Mouse (Mus musculus): ENCODE measurements around the gene Cox6a1. TPM values are rescaled to one million over a fixed set of nuclear protein-coding genes. Genes with fewer than 3 reads are reported as not detected.
A peak's percentile ranks its signal among the peaks of the same experiment; 100 is the strongest.

The Cox6a1 gene
- polyA plus RNA-seq, 1 experiment from 2014 or later: 803 TPM

DNA sequence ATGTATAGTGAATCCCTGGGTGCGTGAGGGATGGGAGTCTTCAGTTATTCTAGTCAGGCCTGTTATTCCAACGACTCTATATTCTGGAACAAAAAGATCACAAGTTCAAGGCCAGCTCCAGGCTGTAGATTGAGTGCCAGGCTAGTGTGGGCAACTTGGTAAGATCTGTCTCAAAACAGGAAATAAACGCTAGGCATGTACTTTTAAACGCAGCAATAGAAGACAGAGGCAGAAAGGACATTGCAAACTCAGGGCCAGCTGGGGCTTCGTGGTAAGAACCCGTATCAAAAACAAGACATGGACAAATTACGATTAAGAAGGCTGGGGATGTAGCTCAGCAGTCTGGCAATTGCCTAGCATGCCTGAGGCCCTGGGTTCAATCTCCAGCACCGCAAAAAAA, 10.7 kb upstream of the Cox6a1 start:
- ATAC-seq (ENCODE audit: insufficient read depth, low FRiP score, low TSS enrichment) (no peak), DNase-seq (ENCODE audit: low spot score) (no peak)
- no peak overlapping the region for H3K4me3 ChIP-seq (ENCODE audit: low read depth, low read length)
- 0 out of 2 replicates have a peak, but pooled peaks cover 2% of the 10 kb centered on the region for H3K4me1 ChIP-seq (ENCODE audit: control insufficient read depth, insufficient read depth, low read length)
- no peaks in the 10 kb centered on the region for H3K9me3 ChIP-seq (ENCODE audit: control insufficient read depth, low read length)
- WGBS: 88% methylated on average over 8 of the region's 8 CpGs
- no peak overlapping the region for H3K4me2 ChIP-seq (ENCODE audit: low read depth)
- H3K36me3 ChIP-seq (ENCODE audit: control insufficient read depth, insufficient read depth, low read length): no peaks in the 10 kb centered on the region
- no peaks in the 10 kb centered on the region for H3K27me3 ChIP-seq (ENCODE audit: control insufficient read depth, insufficient read depth, low read length)
- H3K9ac ChIP-seq (ENCODE audit: low read length): no peak overlapping the region
- no peak overlapping the region for H3K27ac ChIP-seq (ENCODE audit: low read depth, low read length)

DNA sequence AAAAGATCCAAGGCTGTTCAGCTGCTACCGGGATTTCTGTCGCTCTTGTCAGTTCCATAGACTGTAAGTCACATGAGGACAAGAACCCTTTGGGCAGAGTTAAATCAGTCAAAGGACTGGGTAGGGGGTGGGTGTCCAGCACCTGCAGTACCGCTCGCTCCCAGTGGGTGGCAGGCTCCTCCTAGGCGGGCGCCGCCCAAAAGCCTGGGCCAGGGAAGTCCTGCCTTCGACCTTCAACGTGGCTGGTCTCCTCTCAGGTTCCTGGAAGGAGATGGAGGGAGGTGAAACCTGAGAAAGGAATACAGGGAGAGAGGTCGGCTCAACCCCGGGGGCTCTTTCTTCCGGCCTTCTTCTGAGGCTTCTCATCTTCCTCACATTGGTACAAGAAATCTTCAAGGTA, 10.1 kb upstream of the Cox6a1 start:
- H3K9me3 ChIP-seq (ENCODE audit: control insufficient read depth, low read length): no peaks in the 10 kb centered on the region
- H3K36me3 ChIP-seq (ENCODE audit: control insufficient read depth, insufficient read depth, low read length): no peaks in the 10 kb centered on the region
- ATAC-seq (ENCODE audit: insufficient read depth, low FRiP score, low TSS enrichment) (peak; percentile 73), DNase-seq (ENCODE audit: low spot score) (peak; percentile 87)
- no peak overlapping the region for H3K27ac ChIP-seq (ENCODE audit: low read depth, low read length)
- H3K9ac ChIP-seq (ENCODE audit: low read length): no peak overlapping the region
- WGBS: 3% methylated on average over 12 of the region's 12 CpGs
- H3K4me1 ChIP-seq (ENCODE audit: control insufficient read depth, insufficient read depth, low read length): 0 out of 2 replicates have a peak, but pooled peaks cover 2% of the 10 kb centered on the region
- H3K4me3 ChIP-seq (ENCODE audit: low read depth, low read length): no peak overlapping the region
- no peaks in the 10 kb centered on the region for H3K27me3 ChIP-seq (ENCODE audit: control insufficient read depth, insufficient read depth, low read length)
- no peak overlapping the region for H3K4me2 ChIP-seq (ENCODE audit: low read depth)

DNA sequence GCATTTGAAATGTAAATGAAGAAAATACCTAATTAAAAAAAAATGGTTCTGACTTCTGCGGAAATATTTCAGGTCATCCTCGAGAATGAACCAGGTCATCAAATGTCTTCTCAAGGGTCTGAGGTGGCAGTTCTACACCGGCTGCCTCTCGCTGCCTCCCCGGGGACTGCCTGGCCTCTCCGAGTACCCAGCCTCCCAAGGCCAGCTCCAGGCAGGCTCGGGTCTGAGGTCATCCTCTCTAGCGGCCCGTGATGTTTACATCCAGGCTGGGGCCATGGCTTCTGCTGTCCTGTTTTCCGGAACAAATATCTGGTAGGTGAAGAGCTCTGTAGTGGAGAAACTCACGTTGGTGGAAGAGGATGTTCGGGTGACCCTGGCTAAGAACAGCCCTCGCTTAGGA, 6.3 kb upstream of the Cox6a1 start:
- 73% methylated on average over 13 of the region's 13 CpGs for WGBS
- no peaks in the 10 kb centered on the region for H3K9me3 ChIP-seq (ENCODE audit: control insufficient read depth, low read length)
- no peak overlapping the region for H3K4me2 ChIP-seq (ENCODE audit: low read depth)
- no peak overlapping the region for H3K27ac ChIP-seq (ENCODE audit: low read depth, low read length)
- ATAC-seq (ENCODE audit: insufficient read depth, low FRiP score, low TSS enrichment): no peak
- H3K4me1 ChIP-seq (ENCODE audit: control insufficient read depth, insufficient read depth, low read length): 0 out of 2 replicates have a peak, but pooled peaks cover 2% of the 10 kb centered on the region
- no peak for DNase-seq (ENCODE audit: low spot score)
- no peaks in the 10 kb centered on the region for H3K27me3 ChIP-seq (ENCODE audit: control insufficient read depth, insufficient read depth, low read length)
- H3K4me3 ChIP-seq (ENCODE audit: low read depth, low read length): no peak overlapping the region
- H3K36me3 ChIP-seq (ENCODE audit: control insufficient read depth, insufficient read depth, low read length): no peaks in the 10 kb centered on the region
- no peak overlapping the region for H3K9ac ChIP-seq (ENCODE audit: low read length)

DNA sequence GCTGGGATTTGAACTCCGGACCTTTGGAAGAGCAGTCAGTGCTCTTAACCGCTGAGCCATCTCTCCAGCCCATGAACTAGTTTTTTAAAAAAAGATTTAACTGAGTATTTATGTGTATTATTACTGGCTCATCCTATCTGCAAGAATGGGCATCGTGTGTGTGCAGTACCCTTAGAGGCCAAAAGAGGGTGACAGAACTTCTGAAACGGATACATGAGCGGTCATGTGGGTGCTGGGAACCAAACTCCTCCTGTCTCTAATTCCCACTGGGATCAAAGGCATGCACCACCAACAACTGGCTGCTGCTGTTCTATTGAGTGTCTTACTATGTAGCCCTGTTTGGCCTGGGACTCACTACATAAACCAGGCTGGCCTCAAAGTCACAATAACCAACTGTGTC, 2.6 kb upstream of the Cox6a1 start:
- Histone ChIP-seq H3K4me3 (ENCODE audit: low read depth, low read length) (no peak overlapping the region), H3K27ac (ENCODE audit: low read depth, low read length) (no peak overlapping the region), H3K27me3 (ENCODE audit: control insufficient read depth, insufficient read depth, low read length) (no peaks in the 10 kb centered on the region), H3K9ac (ENCODE audit: low read length) (no peak overlapping the region), H3K4me2 (ENCODE audit: low read depth) (no peak overlapping the region), H3K36me3 (ENCODE audit: control insufficient read depth, insufficient read depth, low read length) (no peaks in the 10 kb centered on the region), H3K4me1 (ENCODE audit: control insufficient read depth, insufficient read depth, low read length) (peaks cover 13% of the 10 kb centered on the region), H3K9me3 (ENCODE audit: control insufficient read depth, low read length) (no peaks in the 10 kb centered on the region)
- ATAC-seq (ENCODE audit: insufficient read depth, low FRiP score, low TSS enrichment): no peak
- no peak for DNase-seq (ENCODE audit: low spot score)
- WGBS: 76% methylated on average over 5 of the region's 5 CpGs

DNA sequence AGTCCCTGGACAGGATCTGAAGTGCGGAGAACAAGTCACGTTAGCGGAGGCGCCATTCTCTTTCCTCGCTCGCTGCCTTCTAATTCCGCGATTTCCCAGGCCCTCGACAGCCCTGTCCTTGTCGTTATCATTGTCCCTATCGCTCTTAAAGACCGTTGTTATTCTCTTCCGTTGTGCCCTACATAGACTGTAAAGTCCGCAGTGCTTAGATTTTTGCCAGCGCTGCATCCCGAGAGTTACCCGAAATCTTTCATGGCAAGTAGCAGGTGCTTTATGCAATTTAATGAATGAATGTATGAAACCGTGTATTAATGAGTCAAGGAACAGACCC, 409 bp upstream of the Cox6a1 start:
- Histone ChIP-seq H3K27ac (ENCODE audit: low read depth, low read length) (peak overlapping the region; percentile 73), H3K9me3 (ENCODE audit: control insufficient read depth, low read length) (no peaks in the 10 kb centered on the region), H3K9ac (ENCODE audit: low read length) (peak overlapping the region; percentile 74), H3K4me3 (ENCODE audit: low read depth, low read length) (peak overlapping the region; percentile 89), H3K4me2 (ENCODE audit: low read depth) (peak overlapping the region; percentile 67), H3K27me3 (ENCODE audit: control insufficient read depth, insufficient read depth, low read length) (no peaks in the 10 kb centered on the region), H3K36me3 (ENCODE audit: control insufficient read depth, insufficient read depth, low read length) (peaks cover 7% of the 10 kb centered on the region), H3K4me1 (ENCODE audit: control insufficient read depth, insufficient read depth, low read length) (peaks cover 11% of the 10 kb centered on the region)
- no peak for DNase-seq (ENCODE audit: low spot score)
- peak; percentile 36; the same call in 1 of the 2 replicates for ATAC-seq (ENCODE audit: insufficient read depth, low FRiP score, low TSS enrichment)
- 1% methylated on average over 18 of the region's 18 CpGs for WGBS

DNA sequence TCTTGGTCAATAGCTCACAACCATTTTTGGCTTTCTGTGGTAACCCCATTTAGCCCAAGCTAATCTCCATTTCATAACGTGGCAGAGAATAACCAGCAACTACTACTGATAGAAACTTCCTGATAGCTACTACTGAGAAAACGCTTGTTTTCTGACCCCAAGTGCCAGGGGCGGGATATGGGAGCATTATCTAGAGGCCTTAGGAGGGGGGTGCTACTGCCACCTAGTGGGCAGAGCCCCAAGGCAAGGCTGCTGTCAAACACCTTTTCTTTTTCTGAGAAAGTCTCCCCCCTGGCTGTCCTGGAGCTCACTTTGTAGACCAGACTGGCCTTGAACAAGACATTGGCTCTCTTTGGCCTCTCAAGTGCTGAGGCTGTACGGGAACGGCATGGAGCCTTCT, 1.2 kb downstream of the Cox6a1 start:
- H3K9ac ChIP-seq (ENCODE audit: low read length): no peak overlapping the region; the same call in 1 of the 2 replicates
- H3K36me3 ChIP-seq (ENCODE audit: control insufficient read depth, insufficient read depth, low read length): peaks cover 9% of the 10 kb centered on the region
- H3K4me1 ChIP-seq (ENCODE audit: control insufficient read depth, insufficient read depth, low read length): peaks cover 11% of the 10 kb centered on the region
- H3K27me3 ChIP-seq (ENCODE audit: control insufficient read depth, insufficient read depth, low read length): no peaks in the 10 kb centered on the region
- no peak for ATAC-seq (ENCODE audit: insufficient read depth, low FRiP score, low TSS enrichment)
- 4% methylated on average over 5 of the region's 5 CpGs for WGBS
- DNase-seq (ENCODE audit: low spot score): peak; percentile 83
- no peak overlapping the region for H3K27ac ChIP-seq (ENCODE audit: low read depth, low read length)
- peak overlapping the region; percentile 89 for H3K4me3 ChIP-seq (ENCODE audit: low read depth, low read length)
- H3K4me2 ChIP-seq (ENCODE audit: low read depth): peak overlapping the region; percentile 67
- no peaks in the 10 kb centered on the region for H3K9me3 ChIP-seq (ENCODE audit: control insufficient read depth, low read length)

DNA sequence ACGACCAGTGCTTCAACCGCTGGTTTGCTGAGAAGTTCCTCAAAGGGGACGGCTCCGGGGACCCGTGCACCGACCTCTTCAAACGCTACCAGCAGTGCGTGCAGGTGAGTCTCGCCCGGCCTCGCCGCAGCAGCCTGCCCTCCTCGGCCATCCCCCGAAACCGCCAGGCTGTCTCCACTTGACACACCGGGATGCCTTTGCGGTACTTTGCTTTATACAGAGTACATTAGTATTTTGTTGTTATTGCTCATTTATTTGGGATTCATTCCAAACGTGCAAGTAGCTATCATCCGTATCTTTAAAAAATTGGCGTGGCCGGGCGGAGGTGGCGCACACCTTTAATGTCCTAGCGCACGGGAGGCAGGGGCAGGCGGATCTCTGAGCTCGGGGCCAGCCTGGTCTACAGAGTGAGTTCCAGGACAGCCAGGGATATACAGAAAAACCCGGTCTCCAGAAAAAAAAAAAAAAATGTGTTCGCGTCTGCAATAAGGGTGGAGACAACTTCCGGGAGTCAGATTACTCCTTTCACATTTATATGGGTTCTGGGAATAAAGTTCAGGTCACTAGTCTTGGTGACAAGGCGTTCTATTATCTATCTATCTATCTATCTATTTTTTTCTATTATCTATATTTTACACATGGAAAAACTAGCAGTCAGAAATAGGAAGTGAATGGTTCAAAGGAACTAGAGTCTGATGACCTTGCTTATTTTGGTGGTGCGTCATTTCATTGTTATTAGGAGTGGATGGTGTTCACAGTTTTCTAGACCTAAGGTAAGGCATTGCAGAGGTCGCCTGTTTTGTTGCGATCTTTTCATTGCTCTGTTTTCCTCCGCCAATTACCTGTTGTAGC, 7.2 kb downstream of the Cox6a1 start:
- ATAC-seq (ENCODE audit: insufficient read depth, low FRiP score, low TSS enrichment): no peak
- Histone ChIP-seq H3K27me3 (ENCODE audit: control insufficient read depth, insufficient read depth, low read length) (no peaks in the 10 kb centered on the region), H3K4me3 (ENCODE audit: low read depth, low read length) (peak overlapping the region; percentile 77), H3K36me3 (ENCODE audit: control insufficient read depth, insufficient read depth, low read length) (peaks cover 9% of the 10 kb centered on the region), H3K4me2 (ENCODE audit: low read depth) (peak overlapping the region; percentile 55), H3K27ac (ENCODE audit: low read depth, low read length) (no peak overlapping the region), H3K9ac (ENCODE audit: low read length) (peak overlapping the region; percentile 90), H3K4me1 (ENCODE audit: control insufficient read depth, insufficient read depth, low read length) (peaks cover 16% of the 10 kb centered on the region), H3K9me3 (ENCODE audit: control insufficient read depth, low read length) (no peaks in the 10 kb centered on the region)
- WGBS: 13% methylated on average over 36 of the region's 36 CpGs
- no peak for DNase-seq (ENCODE audit: low spot score)

DNA sequence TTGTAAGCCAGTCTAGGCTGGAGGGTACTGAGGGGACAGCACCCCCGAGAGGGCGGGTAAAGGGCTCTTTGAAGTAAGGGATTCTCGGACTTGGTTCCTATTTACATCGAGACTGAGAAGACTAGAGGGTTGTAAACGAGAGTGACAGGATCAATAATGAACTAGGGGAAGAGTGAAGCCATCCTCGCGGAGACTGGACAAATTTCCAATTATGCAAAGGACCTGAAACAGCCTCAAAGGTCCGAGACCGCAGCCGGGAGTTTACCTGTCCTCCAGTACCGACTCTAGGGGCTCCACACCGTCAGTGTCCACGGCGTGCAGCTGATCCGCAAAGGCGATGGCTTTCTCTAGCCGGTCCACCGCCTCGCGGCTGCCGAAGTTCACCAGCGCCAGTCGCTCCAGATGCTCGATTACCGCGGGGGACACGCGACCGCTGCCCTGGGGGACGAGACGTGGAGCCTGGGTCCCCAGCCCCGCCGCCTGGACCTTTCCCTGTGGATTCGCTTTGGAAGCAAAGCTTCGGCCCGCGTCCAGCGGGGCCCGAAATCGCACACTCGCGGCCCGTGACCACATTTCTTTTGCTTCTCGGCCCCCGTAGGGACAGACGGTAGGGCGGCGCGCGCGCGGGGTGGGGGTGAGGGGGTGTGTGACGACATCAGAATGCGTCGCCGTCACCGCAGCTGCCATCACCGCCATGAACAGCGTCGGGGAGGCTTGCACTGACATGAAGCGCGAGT, 8.0 kb downstream of the Cox6a1 start, which contains the start of the genes Gatc and Triap1:
TSS of gene Gatc (minus strand) at position 602 of the 737 bp plus-strand sequence.
TSS of gene Triap1 (plus strand) at position 649 of the 737 bp plus-strand sequence.
- peak within 1 kb of the TSS; percentile 76 for H3K27ac ChIP-seq (ENCODE audit: low read depth, low read length)
- H3K36me3 ChIP-seq (ENCODE audit: control insufficient read depth, insufficient read depth, low read length): peaks cover 9% of the 10 kb centered on the region
- DNase-seq (ENCODE audit: low spot score) (peak; percentile 93), ATAC-seq (ENCODE audit: insufficient read depth, low FRiP score, low TSS enrichment) (peak; percentile 91)
- peak within 1 kb of the TSS; percentile 90 for H3K9ac ChIP-seq (ENCODE audit: low read length)
- no peaks in the 10 kb centered on the region for H3K9me3 ChIP-seq (ENCODE audit: control insufficient read depth, low read length)
- H3K4me3 ChIP-seq (ENCODE audit: low read depth, low read length): peak within 1 kb of the TSS; percentile 77
- under 1% methylated on average over 62 of the region's 62 CpGs for WGBS
- H3K4me2 ChIP-seq (ENCODE audit: low read depth): peak within 1 kb of the TSS; percentile 55
- no peaks in the 10 kb centered on the region for H3K27me3 ChIP-seq (ENCODE audit: control insufficient read depth, insufficient read depth, low read length)
- H3K4me1 ChIP-seq (ENCODE audit: control insufficient read depth, insufficient read depth, low read length): peaks cover 16% of the 10 kb centered on the region
